Mouse (Mus musculus) lung, embryonic 14.5 days (tissue): ENCODE measurements around the gene Pik3ap1. TPM values are rescaled to one million over a fixed set of nuclear protein-coding genes. Genes with fewer than 3 reads are reported as not detected.

Experiments used
- ATAC-seq: fragments of 200-750 bp; cut with Nextera tagmentation; 2 replicates; pipeline ENCODE4 v1.8.0; 2017; ENCODE audit warnings: mild to moderate bottlenecking, moderate TSS enrichment, moderate library complexity; ENCODE audit not compliant: insufficient read depth
- DNase-seq: peaks from one replicate; pipeline ENCODE4 v3.0.0-alpha.2; 2015
- H3K27ac ChIP-seq: fragments of 300-500 bp; sonication (generic); 2 replicates; pipeline ENCODE4 v1.5.1; 2014; ENCODE audit warnings: low read depth, mild to moderate bottlenecking, moderate library complexity
- H3K27me3 ChIP-seq: fragments of 300-500 bp; sonication (generic); 2 replicates; pipeline ENCODE4 v1.6.1; 2014; ENCODE audit warnings: low read length, control low read depth; ENCODE audit not compliant: insufficient read depth
- H3K36me3 ChIP-seq: fragments of 300-500 bp; sonication (generic); 2 replicates; pipeline ENCODE4 v1.6.1; 2014; ENCODE audit warnings: control low read depth; ENCODE audit not compliant: insufficient read depth
- H3K4me1 ChIP-seq: fragments of 300-500 bp; sonication (generic); 2 replicates; pipeline ENCODE4 v1.6.1; 2014; ENCODE audit warnings: antibody characterized with exemption, control low read depth; ENCODE audit not compliant: insufficient read depth
- H3K4me2 ChIP-seq: fragments of 300-500 bp; sonication (generic); 2 replicates; pipeline ENCODE4 v1.6.1; 2014; ENCODE audit warnings: mild to moderate bottlenecking
- H3K4me3 ChIP-seq: fragments of 300-500 bp; sonication (generic); 2 replicates; pipeline ENCODE4 v1.5.1; 2014; ENCODE audit warnings: low read depth, low read length
- H3K9ac ChIP-seq: fragments of 300-500 bp; sonication (generic); 2 replicates; pipeline ENCODE4 v1.6.1; 2014
- H3K9me3 ChIP-seq: fragments of 300-500 bp; sonication (generic); 2 replicates; pipeline ENCODE4 v1.6.1; 2016; ENCODE audit warnings: low read depth, low read length, control low read depth
- CTCF ChIP-seq: IDR thresholded peaks from 2 replicates; pipeline ENCODE4 v1.5.1; 2016; ENCODE audit warnings: antibody characterized with exemption, low read depth
- WGBS: fragments of 180-500 bp; shearing (Covaris S2); extraction: QIAGEN DNeasy Blood & Tissue Kit; methylation state at CpG from one replicate; pipeline ENCODE4 v1.1.7; 2014; 5-methylcytosine and 5-hydroxymethylcytosine counted together
- polyA plus RNA-seq: library from polyadenylated mRNA; unstranded; fragments of >200 nt; fragmentation: Nextera tagmentation; extraction: Ambion mirVana; gene quantifications from 2 replicates; pipeline ENCODE4 v1.2.1, GENCODE M21; 2014

Gene Pik3ap1
- polyA plus RNA-seq, 1 experiment from 2014 or later = 2.7 TPM

DNA sequence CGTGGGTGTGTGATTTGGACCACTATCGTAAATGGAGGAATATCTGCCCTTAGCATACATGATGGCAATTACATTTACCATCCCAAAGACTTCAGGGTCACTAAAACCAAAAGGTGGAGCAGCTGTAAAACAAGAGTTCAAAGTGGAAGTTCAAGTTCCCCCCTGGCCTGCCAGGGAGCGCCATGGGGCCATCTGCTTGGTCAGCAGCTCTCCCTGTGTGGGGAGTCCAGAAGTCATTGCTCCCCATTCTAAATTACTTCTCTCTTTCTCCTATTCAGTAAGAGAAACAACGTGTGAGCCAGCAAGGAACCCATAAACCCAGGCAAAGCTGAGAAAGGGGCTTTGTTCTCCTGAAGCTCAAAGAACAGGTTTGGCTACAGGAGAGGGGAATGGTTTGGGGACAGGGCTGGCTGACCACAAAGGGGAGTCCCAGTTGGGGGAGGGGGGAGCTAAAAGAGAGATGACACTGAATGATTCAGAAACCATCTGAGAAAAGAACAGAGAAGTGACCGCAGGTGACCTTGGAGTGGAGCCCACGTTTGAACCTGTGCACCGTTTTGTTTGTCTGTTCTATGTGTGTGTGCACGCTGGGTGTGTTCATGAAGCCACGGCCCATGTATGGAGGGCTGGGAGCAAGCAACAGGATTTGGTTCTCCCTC, 3.2 kb downstream of the Pik3ap1 start:
- H3K4me1 ChIP-seq = 0 out of 2 replicates have a peak, but pooled peaks cover 5% of the 10 kb centered on the region
- no peak overlapping the region for H3K4me3 ChIP-seq
- no peaks in the 10 kb centered on the region for H3K9me3 ChIP-seq
- no peak for TF ChIP-seq CTCF
- ATAC-seq = no peak
- no peak overlapping the region for H3K9ac ChIP-seq
- no peaks in the 10 kb centered on the region for H3K36me3 ChIP-seq
- H3K4me2 ChIP-seq = no peak overlapping the region
- WGBS = 61% methylated on average over 9 of the region's 9 CpGs
- DNase-seq = no peak
- no peaks in the 10 kb centered on the region for H3K27me3 ChIP-seq
- H3K27ac ChIP-seq = no peak overlapping the region

DNA sequence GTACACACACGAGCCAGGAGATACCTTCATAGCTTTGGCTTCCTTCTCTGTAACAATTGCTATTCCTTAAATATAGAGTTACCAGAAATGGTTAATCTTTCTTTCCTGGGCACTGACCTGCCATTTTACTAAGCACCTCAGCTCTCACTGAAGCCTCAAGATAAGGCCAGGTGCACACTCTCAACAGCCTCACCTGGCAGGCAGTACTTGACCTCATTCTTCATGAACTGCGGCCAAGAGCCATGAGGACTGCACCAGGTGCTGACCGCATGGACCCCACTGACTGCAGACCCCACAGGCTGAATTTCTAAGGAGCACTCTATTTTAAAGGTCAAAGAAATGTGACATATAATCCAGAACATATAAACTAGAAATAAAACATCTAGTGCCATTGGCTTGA, 5.7 kb downstream of the Pik3ap1 start:
- no peak for TF ChIP-seq CTCF
- DNase-seq = no peak
- no peaks in the 10 kb centered on the region for H3K9me3 ChIP-seq
- ATAC-seq = no peak
- H3K36me3 ChIP-seq = no peaks in the 10 kb centered on the region
- no peak overlapping the region for H3K27ac ChIP-seq
- H3K27me3 ChIP-seq = no peaks in the 10 kb centered on the region
- H3K4me2 ChIP-seq = no peak overlapping the region
- H3K4me1 ChIP-seq = no peaks in the 10 kb centered on the region
- no peak overlapping the region for H3K4me3 ChIP-seq
- WGBS = 55% methylated on average over 3 of the region's 3 CpGs
- H3K9ac ChIP-seq = no peak overlapping the region

DNA sequence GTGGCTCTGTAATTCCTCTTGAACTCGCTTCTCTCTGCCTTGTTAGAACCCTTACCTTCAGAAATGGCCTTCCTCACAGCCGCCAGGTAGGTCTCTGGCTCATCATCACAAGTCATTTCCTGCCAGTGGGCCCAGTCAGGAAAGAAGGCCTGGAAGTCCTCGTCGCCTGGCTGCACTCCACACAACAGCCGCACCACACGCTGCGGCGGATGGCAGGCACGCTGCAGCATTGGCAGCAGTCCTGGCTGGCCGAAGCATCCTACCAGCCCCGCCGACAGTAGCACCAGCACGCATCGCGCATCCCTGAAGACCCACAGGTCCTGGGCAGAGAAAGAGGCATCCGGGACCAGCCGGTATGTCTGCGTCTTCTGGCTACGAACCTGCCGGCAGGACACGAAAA, 9.1 kb downstream of the Pik3ap1 start:
- no peak for DNase-seq
- 75% methylated on average over 21 of the region's 21 CpGs for WGBS
- no peaks in the 10 kb centered on the region for H3K4me1 ChIP-seq
- TF ChIP-seq CTCF = no peak
- no peak overlapping the region for H3K4me2 ChIP-seq
- H3K9ac ChIP-seq = no peak overlapping the region
- H3K9me3 ChIP-seq = no peaks in the 10 kb centered on the region
- no peaks in the 10 kb centered on the region for H3K27me3 ChIP-seq
- ATAC-seq = no peak
- H3K27ac ChIP-seq = no peak overlapping the region
- H3K4me3 ChIP-seq = no peak overlapping the region
- no peaks in the 10 kb centered on the region for H3K36me3 ChIP-seq

DNA sequence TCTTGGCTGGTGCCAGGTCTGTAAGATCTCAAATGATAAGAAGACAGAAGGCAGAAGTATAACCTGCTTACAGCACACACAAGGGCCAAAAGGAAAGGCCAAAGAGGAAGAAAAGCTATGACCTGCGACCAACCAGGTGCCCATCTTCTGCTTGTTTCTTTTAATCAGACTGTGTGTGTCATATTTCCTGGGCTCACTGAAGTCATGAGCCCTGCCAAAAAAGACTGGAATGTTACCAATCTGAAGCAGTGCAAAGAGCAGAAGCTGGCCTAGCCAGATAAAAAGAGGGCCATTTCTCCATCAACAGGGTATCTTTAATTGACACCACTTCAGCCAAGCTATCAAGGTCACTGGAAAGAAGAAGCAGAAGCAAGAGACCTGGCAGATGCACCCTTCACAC, 9.8 kb downstream of the Pik3ap1 start:
- no peaks in the 10 kb centered on the region for H3K36me3 ChIP-seq
- no peak overlapping the region for H3K9ac ChIP-seq
- WGBS = 86% methylated on average over 1 of the region's 1 CpGs
- no peak for TF ChIP-seq CTCF
- no peaks in the 10 kb centered on the region for H3K4me1 ChIP-seq
- H3K4me3 ChIP-seq = no peak overlapping the region
- H3K27me3 ChIP-seq = no peaks in the 10 kb centered on the region
- no peak overlapping the region for H3K4me2 ChIP-seq
- ATAC-seq = no peak
- DNase-seq = no peak
- no peak overlapping the region for H3K27ac ChIP-seq
- H3K9me3 ChIP-seq = no peaks in the 10 kb centered on the region

DNA sequence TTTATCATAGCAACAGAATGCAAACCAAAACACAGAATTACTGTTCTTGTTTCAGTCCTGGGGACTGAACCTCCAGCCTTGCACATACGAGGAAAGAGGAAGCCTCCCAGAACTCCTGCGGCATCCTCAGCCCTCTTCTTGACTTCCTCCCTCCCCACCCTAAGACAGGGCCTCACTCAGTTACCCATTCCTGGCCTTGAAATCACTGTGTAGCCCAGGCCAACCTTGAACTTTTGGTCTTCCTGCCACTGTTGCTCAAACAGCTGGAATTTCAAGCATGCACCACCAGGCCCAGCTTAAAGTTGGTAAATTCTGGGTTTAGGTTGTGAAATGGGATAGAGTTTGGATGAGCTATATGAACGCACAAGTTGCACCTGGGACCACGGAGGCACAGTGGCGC, 10.2 kb downstream of the Pik3ap1 start:
- Histone ChIP-seq H3K27me3 (no peaks in the 10 kb centered on the region), H3K9ac (no peak overlapping the region), H3K4me1 (no peaks in the 10 kb centered on the region), H3K4me2 (no peak overlapping the region), H3K4me3 (no peak overlapping the region), H3K36me3 (no peaks in the 10 kb centered on the region), H3K27ac (no peak overlapping the region), H3K9me3 (no peaks in the 10 kb centered on the region)
- no peak for DNase-seq
- TF ChIP-seq CTCF = no peak
- WGBS = 88% methylated on average over 5 of the region's 5 CpGs
- no peak for ATAC-seq

DNA sequence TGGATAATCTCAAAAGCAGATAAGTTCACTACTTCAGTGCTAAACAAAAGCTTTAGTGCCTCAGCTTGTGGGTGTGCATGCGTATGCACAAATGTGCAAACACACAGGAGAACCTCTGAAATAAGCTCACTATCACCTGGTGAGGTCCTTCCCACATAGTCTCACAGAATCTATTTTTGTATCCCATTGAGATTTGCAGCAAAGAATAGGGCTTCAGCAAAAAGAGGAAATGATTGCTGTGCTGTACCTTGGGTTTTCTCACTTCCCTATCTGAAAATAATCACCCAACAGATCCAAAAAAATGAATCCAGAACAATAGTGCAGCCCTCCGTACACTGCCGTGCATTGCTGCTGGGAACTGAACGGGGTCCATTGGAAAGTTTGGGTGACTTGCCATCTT, 12.6 kb downstream of the Pik3ap1 start:
- Histone ChIP-seq H3K9ac (no peak overlapping the region), H3K27ac (no peak overlapping the region), H3K36me3 (no peaks in the 10 kb centered on the region), H3K4me2 (no peak overlapping the region), H3K9me3 (no peaks in the 10 kb centered on the region), H3K4me1 (no peaks in the 10 kb centered on the region), H3K4me3 (no peak overlapping the region), H3K27me3 (no peaks in the 10 kb centered on the region)
- no peak for ATAC-seq
- no peak for TF ChIP-seq CTCF
- DNase-seq = no peak
- 78% methylated on average over 4 of the region's 4 CpGs for WGBS

DNA sequence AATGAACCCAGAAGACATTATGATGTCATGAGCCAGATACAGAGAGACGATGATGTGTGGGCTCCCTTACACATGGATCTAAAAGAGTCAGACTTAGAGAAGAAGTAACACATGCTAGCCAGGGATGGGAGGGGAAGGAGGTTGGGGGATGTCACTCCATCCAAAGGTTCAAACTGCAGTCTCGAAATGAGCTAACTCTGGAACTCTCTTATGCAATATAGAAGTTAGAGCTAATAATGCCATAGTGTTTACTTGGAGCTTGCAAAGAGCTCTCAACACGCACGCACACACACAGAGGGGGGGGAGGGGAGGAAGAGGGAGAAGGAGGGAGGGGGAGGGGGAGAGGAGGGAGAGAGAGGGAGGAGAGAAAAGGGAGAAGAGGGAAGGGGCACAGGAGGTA, 13.5 kb downstream of the Pik3ap1 start:
- H3K36me3 ChIP-seq = no peaks in the 10 kb centered on the region
- no peaks in the 10 kb centered on the region for H3K27me3 ChIP-seq
- no peak for TF ChIP-seq CTCF
- no peaks in the 10 kb centered on the region for H3K4me1 ChIP-seq
- H3K9me3 ChIP-seq = no peaks in the 10 kb centered on the region
- no peak for ATAC-seq
- no peak for DNase-seq
- 55% methylated on average over 4 of the region's 4 CpGs for WGBS
- H3K9ac ChIP-seq = no peak overlapping the region
- no peak overlapping the region for H3K27ac ChIP-seq
- no peak overlapping the region for H3K4me2 ChIP-seq
- H3K4me3 ChIP-seq = no peak overlapping the region
